Mouse (Mus musculus): ENCODE measurements around the gene Cdk9.

DNA sequence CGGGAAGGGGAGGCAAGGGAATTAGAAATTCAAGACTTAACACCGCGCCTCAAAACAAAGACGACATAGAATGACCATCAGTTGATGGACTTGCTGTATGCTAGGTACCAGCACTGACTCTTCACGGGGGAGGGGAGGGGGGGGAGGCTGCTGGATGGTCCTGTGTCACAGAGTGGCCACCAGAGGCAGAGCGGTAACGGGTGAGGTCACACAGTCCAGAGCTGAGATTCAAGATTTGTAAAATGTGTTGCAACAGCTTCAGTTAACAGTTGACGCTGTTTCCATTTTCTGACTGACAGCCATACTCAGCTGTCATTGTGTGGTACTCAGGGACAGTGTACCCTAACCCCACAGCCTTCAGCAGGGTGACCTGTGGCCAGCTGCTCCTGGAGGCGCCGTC is 39.3 kb upstream of the Cdk9 start:
- TF ChIP-seq CTCF (IDR thresholded peaks at IDR 0.05 in 2 of 3, conservative IDR thresholded peaks at IDR 0.05 in 1 of 3; ENCODE audit: control insufficient read depth in 1 of 3, insufficient read depth in 1 of 3, low read depth in 2 of 3, low read length in 3 of 3, poor library complexity in 1 of 3, severe bottlenecking in 1 of 3) (no peak), TCF12 (IDR thresholded peaks at IDR 0.05; ENCODE audit: low read depth, low read length) (no peak), POLR2A (IDR thresholded peaks at IDR 0.05; ENCODE audit: control insufficient read depth in 1 of 2, insufficient read depth in 1 of 2, low read depth in 1 of 2, low read length in 2 of 2, poor library complexity in 1 of 2) (no peak), MYC (IDR thresholded peaks at IDR 0.05; ENCODE audit: low read depth, low read length) (no peak), MAZ (IDR thresholded peaks at IDR 0.05; ENCODE audit: low read depth, low read length) (no peak), RCOR1 (IDR thresholded peaks at IDR 0.05; ENCODE audit: low read depth, low read length) (no peak), SIN3A (IDR thresholded peaks at IDR 0.05; ENCODE audit: low read length) (no peak)
